Mouse (Mus musculus): ENCODE measurements at regions not wholly inside any gene's neighbourhood (a gene's known extent, or its start where the extent isn't known, plus 50 kb on each side); places are given as distances from the start of the nearest gene placed in this dataset.

- H3K9ac ChIP-seq (ENCODE audit: low read depth, low read length), result no peak overlapping the region
- peak; percentile 89 for ATAC-seq
- H3K4me3 ChIP-seq (ENCODE audit: low read length), result no peak overlapping the region
- no peak overlapping the region for H3K4me2 ChIP-seq (ENCODE audit: low read length)
- H3K36me3 ChIP-seq (ENCODE audit: control insufficient read depth, insufficient read depth, low read length), result no peaks in the 10 kb centered on the region
- WGBS, result 34% methylated on average over 2 of the region's 2 CpGs
- H3K27ac ChIP-seq (ENCODE audit: low read depth, low read length), result no peak overlapping the region
- H3K9me3 ChIP-seq (ENCODE audit: control insufficient read depth, low read length), result no peaks in the 10 kb centered on the region
- no peaks in the 10 kb centered on the region for H3K27me3 ChIP-seq (replicated peaks; ENCODE audit: control insufficient read depth, insufficient read depth, low read length)
- no peaks in the 10 kb centered on the region for H3K4me1 ChIP-seq (ENCODE audit: control insufficient read depth, insufficient read depth, low read depth, low read length)
Observed at GRCm38 (mm10) chr9:100097028-100097427, 221.1 kb upstream of the Sox14 start.

GRCm38 (mm10) chr9:100095559-100095959, 219.6 kb upstream of the Sox14 start:
- 28% methylated on average over 7 of the region's 7 CpGs for WGBS
- ATAC-seq, result peak; percentile 24; the same call in 1 of the 2 replicates

GRCm38 (mm10) chr9:100094956-100095558, 219.1 kb upstream of the Sox14 start:
- Histone ChIP-seq H3K27me3 (replicated peaks; ENCODE audit: control insufficient read depth, insufficient read depth, low read length) (no peaks in the 10 kb centered on the region), H3K4me1 (ENCODE audit: control insufficient read depth, insufficient read depth, low read depth, low read length) (no peaks in the 10 kb centered on the region), H3K4me3 (ENCODE audit: low read length) (no peak overlapping the region), H3K36me3 (ENCODE audit: control insufficient read depth, insufficient read depth, low read length) (no peaks in the 10 kb centered on the region), H3K4me2 (ENCODE audit: low read length) (no peak overlapping the region), H3K9ac (ENCODE audit: low read depth, low read length) (no peak overlapping the region), H3K27ac (ENCODE audit: low read depth, low read length) (no peak overlapping the region), H3K9me3 (ENCODE audit: control insufficient read depth, low read length) (no peaks in the 10 kb centered on the region)
- 75% methylated on average over 6 of the region's 6 CpGs for WGBS
- ATAC-seq, result no peak

More at GRCm38 (mm10) chr9:100095559-100095959, 219.6 kb upstream of the Sox14 start:
- Histone ChIP-seq H3K4me1 (ENCODE audit: control insufficient read depth, insufficient read depth, low read depth, low read length) (no peaks in the 10 kb centered on the region), H3K36me3 (ENCODE audit: control insufficient read depth, insufficient read depth, low read length) (no peaks in the 10 kb centered on the region), H3K27me3 (replicated peaks; ENCODE audit: control insufficient read depth, insufficient read depth, low read length) (no peaks in the 10 kb centered on the region), H3K4me2 (ENCODE audit: low read length) (no peak overlapping the region), H3K9me3 (ENCODE audit: control insufficient read depth, low read length) (no peaks in the 10 kb centered on the region), H3K4me3 (ENCODE audit: low read length) (no peak overlapping the region), H3K27ac (ENCODE audit: low read depth, low read length) (no peak overlapping the region), H3K9ac (ENCODE audit: low read depth, low read length) (no peak overlapping the region)

- no peak for ATAC-seq
- H3K27me3 ChIP-seq (replicated peaks; ENCODE audit: control insufficient read depth, insufficient read depth, low read length), result no peaks in the 10 kb centered on the region
- H3K4me3 ChIP-seq (ENCODE audit: low read length), result no peak overlapping the region
- H3K4me2 ChIP-seq (ENCODE audit: low read length), result no peak overlapping the region
- no peaks in the 10 kb centered on the region for H3K36me3 ChIP-seq (ENCODE audit: control insufficient read depth, insufficient read depth, low read length)
- H3K4me1 ChIP-seq (ENCODE audit: control insufficient read depth, insufficient read depth, low read depth, low read length), result no peaks in the 10 kb centered on the region
- H3K9me3 ChIP-seq (ENCODE audit: control insufficient read depth, low read length), result no peaks in the 10 kb centered on the region
- H3K9ac ChIP-seq (ENCODE audit: low read depth, low read length), result no peak overlapping the region
- WGBS, result 91% methylated on average over 5 of the region's 5 CpGs
- no peak overlapping the region for H3K27ac ChIP-seq (ENCODE audit: low read depth, low read length)
Observed at GRCm38 (mm10) chr9:100071141-100071540, 195.2 kb upstream of the Sox14 start.

GRCm38 (mm10) chr9:100058541-100058940, 182.6 kb upstream of the Sox14 start:
- 80% methylated on average over 1 of the region's 1 CpGs for WGBS
- Histone ChIP-seq H3K4me1 (ENCODE audit: control insufficient read depth, insufficient read depth, low read depth, low read length) (no peaks in the 10 kb centered on the region), H3K27me3 (replicated peaks; ENCODE audit: control insufficient read depth, insufficient read depth, low read length) (no peaks in the 10 kb centered on the region), H3K27ac (ENCODE audit: low read depth, low read length) (no peak overlapping the region), H3K4me2 (ENCODE audit: low read length) (no peak overlapping the region), H3K36me3 (ENCODE audit: control insufficient read depth, insufficient read depth, low read length) (no peaks in the 10 kb centered on the region), H3K9ac (ENCODE audit: low read depth, low read length) (no peak overlapping the region), H3K9me3 (ENCODE audit: control insufficient read depth, low read length) (0 out of 2 replicates have a peak, but pooled peaks cover 4% of the 10 kb centered on the region), H3K4me3 (ENCODE audit: low read length) (no peak overlapping the region)
- ATAC-seq, result no peak

GRCm38 (mm10) chr9:100046213-100046807, 170.3 kb upstream of the Sox14 start:
- no peaks in the 10 kb centered on the region for H3K27me3 ChIP-seq (replicated peaks; ENCODE audit: control insufficient read depth, insufficient read depth, low read length)
- no peaks in the 10 kb centered on the region for H3K4me1 ChIP-seq (ENCODE audit: control insufficient read depth, insufficient read depth, low read depth, low read length)
- H3K36me3 ChIP-seq (ENCODE audit: control insufficient read depth, insufficient read depth, low read length), result no peaks in the 10 kb centered on the region
- no peak overlapping the region for H3K4me3 ChIP-seq (ENCODE audit: low read length)
- H3K27ac ChIP-seq (ENCODE audit: low read depth, low read length), result no peak overlapping the region
- H3K4me2 ChIP-seq (ENCODE audit: low read length), result peak overlapping the region; percentile 7; the same call in 1 of the 2 replicates
- H3K9me3 ChIP-seq (ENCODE audit: control insufficient read depth, low read length), result no peaks in the 10 kb centered on the region; the same call in 1 of the 2 replicates
- H3K9ac ChIP-seq (ENCODE audit: low read depth, low read length), result no peak overlapping the region
- ATAC-seq, result no peak
- WGBS, result 44% methylated on average over 13 of the region's 13 CpGs

GRCm38 (mm10) chr9:100045636-100046035, 169.7 kb upstream of the Sox14 start:
- no peak overlapping the region for H3K4me2 ChIP-seq (ENCODE audit: low read length)
- no peaks in the 10 kb centered on the region for H3K36me3 ChIP-seq (ENCODE audit: control insufficient read depth, insufficient read depth, low read length)
- H3K9ac ChIP-seq (ENCODE audit: low read depth, low read length), result no peak overlapping the region
- no peak overlapping the region for H3K4me3 ChIP-seq (ENCODE audit: low read length)
- no peaks in the 10 kb centered on the region for H3K4me1 ChIP-seq (ENCODE audit: control insufficient read depth, insufficient read depth, low read depth, low read length)
- no peaks in the 10 kb centered on the region for H3K27me3 ChIP-seq (replicated peaks; ENCODE audit: control insufficient read depth, insufficient read depth, low read length)
- 31% methylated on average over 5 of the region's 5 CpGs for WGBS
- no peaks in the 10 kb centered on the region; the same call in 1 of the 2 replicates for H3K9me3 ChIP-seq (ENCODE audit: control insufficient read depth, low read length)
- no peak for ATAC-seq
- no peak overlapping the region for H3K27ac ChIP-seq (ENCODE audit: low read depth, low read length)

GRCm38 (mm10) chr9:100041776-100042175, 165.8 kb upstream of the Sox14 start:
- WGBS, result 42% methylated on average over 6 of the region's 6 CpGs
- Histone ChIP-seq H3K36me3 (ENCODE audit: control insufficient read depth, insufficient read depth, low read length) (no peaks in the 10 kb centered on the region), H3K4me2 (ENCODE audit: low read length) (no peak overlapping the region), H3K27ac (ENCODE audit: low read depth, low read length) (no peak overlapping the region), H3K9ac (ENCODE audit: low read depth, low read length) (no peak overlapping the region), H3K27me3 (replicated peaks; ENCODE audit: control insufficient read depth, insufficient read depth, low read length) (no peaks in the 10 kb centered on the region), H3K9me3 (ENCODE audit: control insufficient read depth, low read length) (no peaks in the 10 kb centered on the region), H3K4me3 (ENCODE audit: low read length) (no peak overlapping the region), H3K4me1 (ENCODE audit: control insufficient read depth, insufficient read depth, low read depth, low read length) (no peaks in the 10 kb centered on the region)
- ATAC-seq, result peak; percentile 37; the same call in 1 of the 2 replicates

- H3K27ac ChIP-seq (ENCODE audit: low read depth, low read length), result no peak overlapping the region
- no peaks in the 10 kb centered on the region for H3K36me3 ChIP-seq (ENCODE audit: control insufficient read depth, insufficient read depth, low read length)
- no peak overlapping the region for H3K4me2 ChIP-seq (ENCODE audit: low read length)
- no peak for ATAC-seq
- no peaks in the 10 kb centered on the region for H3K9me3 ChIP-seq (ENCODE audit: control insufficient read depth, low read length)
- H3K4me3 ChIP-seq (ENCODE audit: low read length), result no peak overlapping the region
- no peak overlapping the region for H3K9ac ChIP-seq (ENCODE audit: low read depth, low read length)
- H3K27me3 ChIP-seq (replicated peaks; ENCODE audit: control insufficient read depth, insufficient read depth, low read length), result no peaks in the 10 kb centered on the region
- whole genome bisulfite sequencing, result 62% methylated on average over 5 of the region's 5 CpGs
- no peaks in the 10 kb centered on the region for H3K4me1 ChIP-seq (ENCODE audit: control insufficient read depth, insufficient read depth, low read depth, low read length)
Observed at GRCm38 (mm10) chr9:100023641-100024040, 147.7 kb upstream of the Sox14 start.
